Mouse (Mus musculus) heart, adult 2 months (tissue): ENCODE measurements around the gene Asic2.

Experiments used
- CTCF ChIP-seq: fragments of 200-600 bp; IDR thresholded peaks from 2 replicates; pipeline ENCODE4 v1.8.1; 2022; ENCODE audit warnings: antibody characterized with exemption, mild to moderate bottlenecking, moderate library complexity
- EP300 ChIP-seq: fragments of 200-500 bp; IDR thresholded peaks from 2 replicates; pipeline ENCODE4 v1.6.1; 2011; ENCODE audit warnings: low read depth, low read length, control low read depth; ENCODE audit not compliant: insufficient read depth
- POLR2A ChIP-seq: fragments of 200-500 bp; IDR thresholded peaks from 2 replicates; pipeline ENCODE4 v1.6.1; 2011; ENCODE audit warnings: mild to moderate bottlenecking, low read depth, low read length, control low read depth; ENCODE audit not compliant: insufficient read depth

- TF ChIP-seq POLR2A (no peak), CTCF (no peak), EP300 (no peak)
These were observed 354.2 kb downstream of the Asic2 start for GRCm38 (mm10) chr11:81613869-81614620.
